Mouse (Mus musculus) kidney, embryonic 14.5 days (tissue): ENCODE results near the gene Tpgs1. TPM values are rescaled to one million over a fixed set of nuclear protein-coding genes. Genes with fewer than 3 reads are reported as not detected.

Experiments
- ATAC-seq: fragments of 200-750 bp; cut with Nextera tagmentation; 2 replicates; pipeline ENCODE4 v1.8.0; 2017; ENCODE audit warnings: moderate number of reproducible peaks, mild to moderate bottlenecking, moderate TSS enrichment, moderate library complexity; ENCODE audit not compliant: low FRiP score, low TSS enrichment
- H3K27ac ChIP-seq: fragments of 300-500 bp; sonication (generic); 2 replicates; pipeline ENCODE4 v1.5.1; 2014; ENCODE audit warnings: low read depth, mild to moderate bottlenecking, low read length, moderate library complexity, mixed read lengths
- H3K27me3 ChIP-seq: fragments of 300-500 bp; sonication (generic); 2 replicates; pipeline ENCODE4 v1.6.1; 2014; ENCODE audit warnings: mild to moderate bottlenecking, low read length; ENCODE audit not compliant: control insufficient read depth, insufficient read depth
- H3K36me3 ChIP-seq: fragments of 300-500 bp; sonication (generic); 2 replicates; pipeline ENCODE4 v1.6.1; 2014; ENCODE audit warnings: low read length, mixed read lengths; ENCODE audit not compliant: control insufficient read depth, insufficient read depth
- H3K4me1 ChIP-seq: fragments of 300-500 bp; sonication (generic); 2 replicates; pipeline ENCODE4 v1.6.1; 2014; ENCODE audit warnings: low read length, mixed read lengths; ENCODE audit not compliant: control insufficient read depth, insufficient read depth
- H3K4me2 ChIP-seq: fragments of 300-500 bp; sonication (generic); replicated peaks from 2 replicates; pipeline ENCODE4 v1.6.1; 2014; ENCODE audit warnings: low read depth, mild to moderate bottlenecking, low read length
- H3K4me3 ChIP-seq: fragments of 300-500 bp; sonication (generic); 2 replicates; pipeline ENCODE4 v1.5.1; 2014; ENCODE audit warnings: mild to moderate bottlenecking, low read length
- H3K9ac ChIP-seq: fragments of 300-500 bp; sonication (generic); 2 replicates; pipeline ENCODE4 v1.6.1; 2014; ENCODE audit warnings: low read depth, mild to moderate bottlenecking, low read length, moderate library complexity
- H3K9me3 ChIP-seq: fragments of 300-500 bp; sonication (generic); 2 replicates; pipeline ENCODE4 v1.6.1; 2016; ENCODE audit warnings: low read length; ENCODE audit not compliant: control insufficient read depth
- WGBS: fragments of 180-500 bp; shearing (Covaris S2); extraction: QIAGEN DNeasy Blood & Tissue Kit; methylation state at CpG from one replicate; pipeline ENCODE4 v1.1.7; 2014; 5-methylcytosine and 5-hydroxymethylcytosine counted together
- polyA plus RNA-seq: library from polyadenylated mRNA; unstranded; fragments of >200 nt; fragmentation: Nextera tagmentation; extraction: Ambion mirVana; gene quantifications from 2 replicates; pipeline ENCODE4 v1.2.1, GENCODE M21; 2014

Gene Tpgs1
- polyA plus RNA-seq, 1 experiment from 2014 or later = 85.7 TPM

DNA sequence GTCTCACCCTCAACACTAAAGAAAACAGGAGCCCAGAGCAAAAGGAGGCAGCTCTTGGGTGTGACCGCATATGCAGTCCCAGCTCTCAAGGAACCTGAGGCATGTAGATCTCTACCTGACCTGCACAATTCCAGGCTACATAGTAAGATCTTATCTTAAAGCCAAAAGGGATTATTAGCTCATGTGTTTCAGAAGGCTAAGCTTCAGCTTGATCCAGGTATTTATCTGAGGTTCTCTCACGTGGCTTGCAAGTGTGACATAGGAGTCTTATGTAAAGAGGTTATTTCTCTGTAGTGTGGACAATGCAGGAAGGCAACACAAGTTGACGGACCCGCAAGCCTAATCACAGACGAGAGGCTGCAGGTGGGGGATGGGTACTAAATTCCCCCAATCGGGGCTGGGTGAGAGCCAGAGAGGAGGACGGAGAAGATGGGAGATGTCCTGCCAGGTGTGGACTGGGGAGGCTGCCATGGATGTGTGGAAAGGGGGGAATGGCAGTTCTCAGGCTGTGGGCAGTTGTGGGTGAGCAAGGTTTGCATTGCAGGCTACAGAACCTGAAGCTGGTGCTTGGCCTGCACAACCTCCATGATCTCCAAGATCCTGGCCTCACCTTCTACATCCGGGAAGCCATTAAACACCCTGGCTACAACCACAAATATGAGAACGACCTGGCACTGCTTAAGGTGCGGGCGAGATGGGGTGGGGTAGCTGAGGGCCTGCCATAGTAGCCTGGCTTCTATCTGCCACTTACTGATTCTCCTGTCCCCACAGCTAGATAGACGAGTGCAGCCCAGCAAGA, 24.6 kb downstream of the Tpgs1 start:
- Histone ChIP-seq H3K36me3 (peaks cover 6% of the 10 kb centered on the region), H3K27me3 (no peaks in the 10 kb centered on the region), H3K4me2 (no peak overlapping the region), H3K4me3 (no peak overlapping the region), H3K9me3 (peaks cover 2% of the 10 kb centered on the region; the same call in 1 of the 2 replicates), H3K9ac (no peak overlapping the region), H3K4me1 (peaks cover 8% of the 10 kb centered on the region), H3K27ac (no peak overlapping the region)
- WGBS = 72% methylated on average over 12 of the region's 12 CpGs
- no peak for ATAC-seq

DNA sequence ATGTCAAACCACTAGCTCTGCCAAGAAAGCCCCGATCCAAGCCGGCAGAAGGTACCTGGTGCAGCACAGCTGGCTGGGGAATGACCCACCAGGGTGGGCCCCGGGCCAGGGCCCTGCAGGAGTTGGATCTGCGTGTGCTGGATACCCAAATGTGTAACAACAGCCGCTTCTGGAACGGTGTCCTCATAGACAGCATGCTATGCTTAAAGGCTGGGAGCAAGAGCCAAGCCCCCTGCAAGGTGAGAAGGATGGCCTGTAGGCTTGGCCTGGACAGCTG, 25.1 kb downstream of the Tpgs1 start:
- Histone ChIP-seq H3K27ac (no peak overlapping the region), H3K4me3 (no peak overlapping the region), H3K9me3 (peaks cover 2% of the 10 kb centered on the region; the same call in 1 of the 2 replicates), H3K27me3 (no peaks in the 10 kb centered on the region), H3K4me2 (no peak overlapping the region), H3K36me3 (peaks cover under 1% of the 10 kb centered on the region), H3K9ac (no peak overlapping the region), H3K4me1 (peaks cover 8% of the 10 kb centered on the region)
- 84% methylated on average over 6 of the region's 6 CpGs for WGBS
- ATAC-seq = no peak

DNA sequence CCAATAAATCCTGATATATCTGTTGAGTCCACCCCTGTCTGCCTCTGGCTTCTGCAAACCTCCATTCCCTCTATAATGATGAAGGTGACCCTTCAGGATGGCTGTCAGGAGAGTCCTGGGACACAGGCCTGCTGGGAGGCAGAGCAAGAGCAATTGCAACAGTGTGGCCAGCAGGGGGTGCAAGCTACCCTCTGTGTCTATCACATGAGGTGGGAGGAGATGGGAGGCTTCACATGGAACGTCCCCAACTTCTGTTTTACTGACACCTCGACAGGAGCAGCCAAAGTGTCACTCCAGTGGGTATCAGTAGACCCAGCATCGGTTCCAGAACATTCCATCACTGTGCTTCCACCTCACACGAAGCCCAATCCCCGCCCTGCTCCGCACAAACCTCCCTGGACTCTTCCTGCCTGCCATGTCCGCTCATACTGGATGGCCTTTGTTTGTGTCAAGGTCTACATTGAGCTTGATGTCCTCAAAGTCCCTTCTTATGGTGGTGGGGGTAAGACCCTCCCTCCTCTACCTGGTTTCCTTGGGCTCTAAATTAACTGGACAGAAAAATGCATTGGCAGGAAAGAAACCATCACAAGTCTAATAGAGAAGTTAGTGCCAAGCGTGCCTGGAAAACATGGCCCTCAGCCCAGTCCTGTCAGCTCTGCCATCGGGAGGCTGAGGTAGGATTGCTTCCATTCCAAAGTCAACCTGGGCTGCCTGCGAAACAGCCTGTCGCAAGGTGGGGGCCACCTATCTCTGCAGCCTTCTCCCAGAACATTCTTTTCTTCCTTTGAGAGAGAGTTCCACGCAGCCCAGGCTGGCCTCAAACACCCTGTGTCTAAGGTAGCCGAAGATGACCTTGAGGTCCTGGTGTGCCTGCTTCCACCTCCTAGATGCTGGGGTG, 26.3 kb downstream of the Tpgs1 start:
- peaks cover 8% of the 10 kb centered on the region for H3K4me1 ChIP-seq
- peak overlapping the region; percentile 83 for H3K27ac ChIP-seq
- peaks cover 2% of the 10 kb centered on the region; the same call in 1 of the 2 replicates for H3K9me3 ChIP-seq
- H3K4me2 ChIP-seq = 0 out of 2 replicates have a peak overlapping the region, but pooled peaks have one; percentile 5
- H3K27me3 ChIP-seq = no peaks in the 10 kb centered on the region
- no peaks in the 10 kb centered on the region for H3K36me3 ChIP-seq
- no peak overlapping the region for H3K4me3 ChIP-seq
- 64% methylated on average over 13 of the region's 13 CpGs for WGBS
- ATAC-seq = peak; percentile 18; the same call in 1 of the 2 replicates
- H3K9ac ChIP-seq = 0 out of 2 replicates have a peak overlapping the region, but pooled peaks have one; percentile 28

DNA sequence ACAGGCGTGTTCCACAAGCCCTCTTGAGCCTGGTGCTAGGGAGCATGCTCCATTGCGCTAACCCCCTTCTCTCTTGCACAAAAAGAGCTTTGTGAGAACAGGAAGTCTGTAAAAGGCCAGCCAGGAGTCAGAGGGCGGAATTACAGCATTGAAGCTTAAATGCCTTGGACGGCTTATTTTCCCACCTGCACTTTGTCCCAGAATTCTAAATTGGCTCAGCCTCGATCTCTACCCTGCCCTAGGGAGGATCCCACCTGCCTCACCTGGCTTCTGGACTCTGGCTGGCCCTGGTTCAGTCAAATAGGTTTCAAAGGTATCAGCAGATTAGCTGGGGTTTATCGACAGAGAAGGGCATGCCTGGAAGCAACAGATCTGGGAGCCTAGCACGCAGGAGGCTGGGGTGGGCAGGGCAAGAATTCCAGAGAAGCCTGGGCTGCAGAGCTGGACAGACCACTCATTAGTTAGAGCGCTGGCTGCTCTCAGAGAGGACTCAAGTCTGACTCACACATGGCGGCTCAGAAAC, 27.0 kb downstream of the Tpgs1 start:
- Histone ChIP-seq H3K27me3 (no peaks in the 10 kb centered on the region), H3K9me3 (peaks cover 2% of the 10 kb centered on the region; the same call in 1 of the 2 replicates), H3K4me2 (0 out of 2 replicates have a peak overlapping the region, but pooled peaks have one; percentile 5), H3K4me3 (no peak overlapping the region), H3K9ac (0 out of 2 replicates have a peak overlapping the region, but pooled peaks have one; percentile 28), H3K4me1 (peaks cover 14% of the 10 kb centered on the region), H3K36me3 (no peaks in the 10 kb centered on the region), H3K27ac (peak overlapping the region; percentile 83)
- no peak for ATAC-seq
- WGBS = 54% methylated on average over 9 of the region's 9 CpGs

DNA sequence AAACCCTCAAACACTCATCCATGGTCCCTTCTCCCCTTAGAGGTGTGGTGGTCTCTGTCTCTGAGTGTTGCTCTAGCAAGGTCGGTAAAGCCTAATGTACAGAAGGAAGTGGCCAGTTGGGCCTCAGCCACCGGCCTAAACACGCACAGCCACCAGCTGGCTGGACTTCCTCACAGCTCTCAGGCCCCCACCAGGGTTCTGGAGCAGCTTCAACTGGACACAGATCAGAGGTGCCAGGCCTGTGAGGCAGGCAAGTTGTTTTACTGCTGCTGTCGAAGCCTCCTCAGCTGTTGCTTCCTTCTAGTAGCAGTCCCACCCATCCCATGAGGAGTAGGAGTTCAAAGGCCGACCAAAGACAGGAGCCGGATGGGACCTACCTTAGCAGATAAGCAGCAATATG, 28.7 kb downstream of the Tpgs1 start:
- no peak overlapping the region for H3K4me2 ChIP-seq
- no peak overlapping the region for H3K4me3 ChIP-seq
- H3K27me3 ChIP-seq = no peaks in the 10 kb centered on the region
- H3K36me3 ChIP-seq = no peaks in the 10 kb centered on the region
- H3K9me3 ChIP-seq = no peaks in the 10 kb centered on the region
- H3K9ac ChIP-seq = no peak overlapping the region
- H3K27ac ChIP-seq = no peak overlapping the region
- 63% methylated on average over 6 of the region's 6 CpGs for WGBS
- no peak for ATAC-seq
- peaks cover 20% of the 10 kb centered on the region for H3K4me1 ChIP-seq

DNA sequence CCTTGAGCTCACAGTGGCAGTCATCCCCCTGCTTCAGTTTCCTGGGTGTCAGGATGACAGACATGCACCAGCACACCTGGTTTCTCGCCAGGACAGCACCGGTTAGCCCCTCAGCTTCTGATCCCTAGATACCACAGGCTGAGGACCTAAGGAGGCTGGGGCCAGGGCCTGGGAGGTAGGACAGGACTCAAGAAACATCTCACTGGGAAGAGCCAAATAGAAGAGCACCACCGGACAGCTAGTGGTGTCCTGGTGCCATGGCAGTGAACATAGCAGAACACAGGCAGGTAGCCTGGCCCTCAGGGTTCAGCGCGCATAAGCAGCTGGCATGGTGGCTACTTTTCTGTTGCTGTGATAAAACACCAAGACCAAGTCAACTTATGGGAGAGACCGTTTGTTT, 29.3 kb downstream of the Tpgs1 start:
- H3K4me1 ChIP-seq = peaks cover 20% of the 10 kb centered on the region
- no peak for ATAC-seq

DNA sequence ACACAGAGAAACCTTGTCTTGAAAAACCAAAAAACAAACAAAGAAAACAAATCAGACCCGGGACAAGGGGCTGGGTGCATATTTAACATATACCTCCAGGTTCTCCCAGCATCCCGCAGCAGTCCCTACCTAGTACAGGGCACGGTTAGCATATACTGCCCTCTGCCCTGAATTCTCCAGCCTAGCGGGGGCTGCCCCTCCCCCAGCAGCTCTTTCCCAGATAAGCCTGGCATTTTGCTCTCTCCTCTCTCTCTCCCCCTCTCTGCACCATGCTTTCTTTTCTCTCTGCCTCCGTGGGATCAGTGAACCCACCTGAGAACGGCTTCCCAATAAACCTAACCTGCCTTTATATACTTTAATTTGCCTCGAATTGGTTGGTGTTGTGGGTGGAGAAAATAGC, 31.5 kb downstream of the Tpgs1 start:
- Histone ChIP-seq H3K36me3 (no peaks in the 10 kb centered on the region), H3K4me2 (0 out of 2 replicates have a peak overlapping the region, but pooled peaks have one; percentile 5), H3K27me3 (no peaks in the 10 kb centered on the region), H3K4me1 (peaks cover 25% of the 10 kb centered on the region), H3K4me3 (no peak overlapping the region), H3K27ac (no peak overlapping the region), H3K9me3 (no peaks in the 10 kb centered on the region), H3K9ac (no peak overlapping the region)
- 45% methylated on average over 7 of the region's 7 CpGs for WGBS
- no peak for ATAC-seq

More for the DNA sequence above, 29.3 kb downstream of the Tpgs1 start:
- Histone ChIP-seq H3K36me3 (no peaks in the 10 kb centered on the region), H3K4me3 (no peak overlapping the region), H3K27me3 (no peaks in the 10 kb centered on the region), H3K9me3 (no peaks in the 10 kb centered on the region), H3K4me2 (no peak overlapping the region), H3K9ac (no peak overlapping the region), H3K27ac (no peak overlapping the region)
- 94% methylated on average over 6 of the region's 6 CpGs for WGBS

DNA sequence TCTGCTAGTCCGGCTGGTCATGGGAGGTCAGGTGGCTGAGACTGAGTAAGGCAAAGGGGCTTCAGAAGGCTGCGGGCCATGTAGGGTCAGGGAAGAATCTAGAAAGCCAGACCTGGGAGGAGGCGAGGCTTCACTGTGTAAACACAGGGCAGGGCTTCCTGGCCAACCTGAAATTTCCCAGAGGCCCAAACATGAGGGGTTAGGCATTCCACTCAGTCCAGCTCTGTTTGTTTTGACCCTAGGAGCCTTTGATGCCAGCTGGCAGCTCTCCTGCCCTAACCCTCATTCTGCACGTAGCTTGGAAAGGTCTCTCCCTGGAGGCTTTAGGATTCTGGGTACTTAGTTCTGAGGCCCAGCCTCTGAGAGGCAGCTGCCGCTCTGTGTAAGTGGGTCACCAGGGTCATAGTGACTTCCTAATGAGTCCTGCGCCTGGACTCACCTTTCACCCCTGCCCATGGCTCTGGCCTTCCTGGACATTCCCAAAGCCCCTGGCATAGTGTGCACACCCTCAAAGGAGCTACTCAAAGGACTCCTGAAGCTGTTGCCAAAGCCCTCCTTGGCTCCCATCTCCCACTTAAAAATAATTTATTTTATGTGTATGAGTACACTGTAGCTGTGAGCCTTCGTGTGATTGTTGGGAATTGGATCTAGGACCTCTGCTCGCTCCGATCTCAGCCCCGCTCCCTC, 32.4 kb downstream of the Tpgs1 start:
- WGBS = 43% methylated on average over 10 of the region's 10 CpGs
- peaks cover 4% of the 10 kb centered on the region; the same call in 1 of the 2 replicates for H3K36me3 ChIP-seq
- H3K9ac ChIP-seq = no peak overlapping the region
- H3K27me3 ChIP-seq = no peaks in the 10 kb centered on the region
- no peak overlapping the region for H3K4me3 ChIP-seq
- ATAC-seq = no peak
- H3K27ac ChIP-seq = no peak overlapping the region; the same call in 1 of the 2 replicates
- no peaks in the 10 kb centered on the region for H3K9me3 ChIP-seq
- peaks cover 29% of the 10 kb centered on the region for H3K4me1 ChIP-seq
- no peak overlapping the region for H3K4me2 ChIP-seq
